Mouse (Mus musculus): Measurements from ENCODE around the gene Camk1d.

- no peak for TF ChIP-seq POLR2A (IDR thresholded peaks at IDR 0.05; ENCODE audit: low read depth, low read length)
- no peak for TF ChIP-seq CTCF (IDR thresholded peaks at IDR 0.05; ENCODE audit: extremely low read depth, insufficient read length, insufficient replicate concordance, low read depth, low read length)
These were observed 343.0 kb downstream of the Camk1d start for GRCm38 (mm10) chr2:5371316-5371715.

All from small intestine, adult 2 months (tissue).